In genomic region chr10:80150226-80151210, GRCm38 (mm10) we compare ENCODE assay signal across 8 mouse cellular contexts. TPM values are rescaled to one million over a fixed set of nuclear protein-coding genes. Genes with fewer than 3 reads are reported as not detected.
DNase-seq lines count a peak whose midpoint lies in the region; ATAC-seq and TF ChIP-seq lines count a peak whose summit lies in the region.

No protein-coding gene starts in this region.

- no peak for TF ChIP-seq CTCF in C2C12 (IDR thresholded peaks at IDR 0.05; ENCODE audit: control insufficient read depth, insufficient read depth, insufficient read length)
- no peak for TF ChIP-seq CTCF in stomach, postnatal 0 days (IDR thresholded peaks at IDR 0.05; ENCODE audit: low read depth)

- H3K36me3 ChIP-seq in C2C12 (ENCODE audit: control insufficient read depth, insufficient read depth), result peaks cover 69% of the 10 kb centered on the region
- H3K36me3 ChIP-seq in midbrain, embryonic 13.5 days, result peaks cover 54% of the 10 kb centered on the region
- peaks cover 22% of the 10 kb centered on the region for H3K36me3 ChIP-seq in stomach, postnatal 0 days (ENCODE audit: control insufficient read depth, insufficient read depth, low read length)

- intact Hi-C loops in heart, postnatal 10 days (cut with DNase I), result no loop called here
- intact Hi-C loops in left cerebral cortex, postnatal 4 days (cut with DNase I), result no loop called here

- peak overlapping the region; percentile 98 for H3ac ChIP-seq in C2C12 (ENCODE audit: control insufficient read depth, insufficient read length, low read depth)

- peak overlapping the region; percentile 100 for H3K4me2 ChIP-seq in midbrain, embryonic 13.5 days (replicated peaks)
- H3K4me2 ChIP-seq in stomach, postnatal 0 days (replicated peaks; ENCODE audit: low read depth), result peak overlapping the region; percentile 92

- peak overlapping the region; percentile 93 for H3K4me3 ChIP-seq in C2C12 (ENCODE audit: insufficient read depth, poor library complexity, severe bottlenecking)
- peak overlapping the region; percentile 98 for H3K4me3 ChIP-seq in midbrain, embryonic 13.5 days (replicated peaks)
- peak overlapping the region; percentile 93 for H3K4me3 ChIP-seq in stomach, postnatal 0 days (ENCODE audit: low read depth, low read length)

- H3K27ac ChIP-seq in midbrain, embryonic 13.5 days, result peak overlapping the region; percentile 100
- peak overlapping the region; percentile 99 for H3K27ac ChIP-seq in stomach, postnatal 0 days (replicated peaks)

- H3K9ac ChIP-seq in midbrain, embryonic 13.5 days (replicated peaks), result peak overlapping the region; percentile 100
- H3K9ac ChIP-seq in stomach, postnatal 0 days (ENCODE audit: low read length), result peak overlapping the region; percentile 93

- H3K79me3 ChIP-seq in C2C12 (ENCODE audit: low read depth), result peaks cover 68% of the 10 kb centered on the region

- H3K27me3 ChIP-seq in C2C12 (ENCODE audit: control insufficient read depth, insufficient read depth, insufficient read length), result no peaks in the 10 kb centered on the region
- H3K27me3 ChIP-seq in midbrain, embryonic 13.5 days, result no peaks in the 10 kb centered on the region
- no peaks in the 10 kb centered on the region for H3K27me3 ChIP-seq in stomach, postnatal 0 days (ENCODE audit: control insufficient read depth, insufficient read depth, low read length)

- peaks cover 85% of the 10 kb centered on the region for H3K79me2 ChIP-seq in C2C12 (ENCODE audit: control insufficient read depth, insufficient read depth)

- TF ChIP-seq EP300 in stomach, postnatal 0 days (optimal IDR thresholded peaks at IDR 0.05), result no peak

- H3K9me3 ChIP-seq in midbrain, embryonic 13.5 days, result no peaks in the 10 kb centered on the region
- no peaks in the 10 kb centered on the region for H3K9me3 ChIP-seq in stomach, postnatal 0 days (ENCODE audit: control insufficient read depth, low read length)

- DNase-seq in ES-CJ7 (ENCODE audit: low read depth, low spot score), result peak; percentile 55
- peak; percentile 84 for DNase-seq in embryo, embryonic 10.5 days (ENCODE audit: low spot score)
- DNase-seq in heart, postnatal 10 days, result peak; percentile 69 to 74
- DNase-seq in left cerebral cortex, postnatal 4 days, result peak; percentile 85
- DNase-seq in stomach, postnatal 0 days (ENCODE audit: low spot score), result peak; percentile 79
- DNase-seq in layer of hippocampus, adult 18-20 months (ENCODE audit: low spot score in 2 of 2), result no peak

- ATAC-seq in midbrain, embryonic 13.5 days, result no peak
- ATAC-seq in stomach, postnatal 0 days (ENCODE audit: low FRiP score, low TSS enrichment), result no peak

- whole genome bisulfite sequencing in midbrain, embryonic 13.5 days, result under 1% methylated on average over 63 of the region's 71 CpGs
- 1% methylated on average over 46 of the region's 71 CpGs for WGBS in stomach, postnatal 0 days

- H3K4me1 ChIP-seq in midbrain, embryonic 13.5 days (replicated peaks), result peaks cover 61% of the 10 kb centered on the region
- peaks cover 24% of the 10 kb centered on the region for H3K4me1 ChIP-seq in stomach, postnatal 0 days (replicated peaks; ENCODE audit: control insufficient read depth, insufficient read depth)

TF ChIP-seq in C2C12, 6 proteins besides CTCF, POLR2A, EP300 and RAD21:
- TF ChIP-seq FOSL1 (IDR thresholded peaks at IDR 0.05; ENCODE audit: insufficient read depth, low read length, poor library complexity, severe bottlenecking) (no peak), MAX (IDR thresholded peaks at IDR 0.05) (no peak), USF1 (IDR thresholded peaks at IDR 0.05; ENCODE audit: low read depth) (no peak), CEBPB (IDR thresholded peaks at IDR 0.05; ENCODE audit: low read depth) (no peak), MYOG (IDR thresholded peaks at IDR 0.05; ENCODE audit: control insufficient read depth, extremely low read depth, insufficient read length) (no peak), MYOD1 (IDR thresholded peaks at IDR 0.05; ENCODE audit: control insufficient read depth, insufficient read length, low read depth) (no peak)

RNA-seq across cellular contexts. Expression of gene Midn, which starts 2.4 kb away (rescaled TPM):
- 77.5 TPM for polyA plus RNA-seq in C2C12 (2012; fragmentation: generic; extraction: Trizol)
- total RNA-seq in heart, postnatal 10 days (2021), result 100 to 1,000 TPM; 132 to 190 TPM
- 100 to 1,000 TPM; 158 to 163 TPM for total RNA-seq in left cerebral cortex, postnatal 4 days (2021)
- polyA plus RNA-seq in midbrain, embryonic 13.5 days (2015; fragmentation: Nextera tagmentation; extraction: Ambion mirVana), result 35.9 and 40.6 TPM in 2 replicates
- 8.5 and 9.6 TPM in 2 replicates for polyA plus RNA-seq in stomach, postnatal 0 days (2015; fragmentation: Nextera tagmentation; extraction: Ambion mirVana)
- total RNA-seq in layer of hippocampus, adult 18-20 months (2021), result 10 to 100 TPM; 59.4 to 68.4 TPM

RNA-seq across cellular contexts. Expression of gene Cbarp, which starts 9.9 kb away (rescaled TPM):
- polyA plus RNA-seq in C2C12 (2012; fragmentation: generic; extraction: Trizol), result 12.1 TPM
- 1 to 10 TPM; 3.2 to 4.1 TPM for total RNA-seq in heart, postnatal 10 days (2021)
- total RNA-seq in left cerebral cortex, postnatal 4 days (2021), result 100 to 1,000 TPM; 299 to 316 TPM
- 40.6 and 45.3 TPM in 2 replicates for polyA plus RNA-seq in midbrain, embryonic 13.5 days (2015; fragmentation: Nextera tagmentation; extraction: Ambion mirVana)
- 4.2 and 4.3 TPM in 2 replicates for polyA plus RNA-seq in stomach, postnatal 0 days (2015; fragmentation: Nextera tagmentation; extraction: Ambion mirVana)
- total RNA-seq in layer of hippocampus, adult 18-20 months (2021), result 100 to 1,000 TPM; 362 to 363 TPM

RNA-seq across cellular contexts. Expression of gene Atp5d, which starts 12.1 kb away (rescaled TPM):
- 720 TPM for polyA plus RNA-seq in C2C12 (2012; fragmentation: generic; extraction: Trizol)
- total RNA-seq in heart, postnatal 10 days (2021), result 1,000 to 10,000 TPM; 1,058 to 1,125 TPM
- total RNA-seq in left cerebral cortex, postnatal 4 days (2021), result 100 to 1,000 TPM; 247 to 270 TPM
- 391 and 394 TPM in 2 replicates for polyA plus RNA-seq in midbrain, embryonic 13.5 days (2015; fragmentation: Nextera tagmentation; extraction: Ambion mirVana)
- polyA plus RNA-seq in stomach, postnatal 0 days (2015; fragmentation: Nextera tagmentation; extraction: Ambion mirVana), result 679 and 705 TPM in 2 replicates
- total RNA-seq in layer of hippocampus, adult 18-20 months (2021), result 100 to 1,000 TPM; 354 to 359 TPM

RNA-seq across cellular contexts. Expression of gene Cirbp, which starts 15.3 kb away (rescaled TPM):
- polyA plus RNA-seq in C2C12 (2012; fragmentation: generic; extraction: Trizol), result 30.9 TPM
- total RNA-seq in heart, postnatal 10 days (2021), result 100 to 1,000 TPM; 113 to 134 TPM
- total RNA-seq in left cerebral cortex, postnatal 4 days (2021), result 100 to 1,000 TPM; 211 to 228 TPM
- polyA plus RNA-seq in midbrain, embryonic 13.5 days (2015; fragmentation: Nextera tagmentation; extraction: Ambion mirVana), result 354 and 412 TPM in 2 replicates
- polyA plus RNA-seq in stomach, postnatal 0 days (2015; fragmentation: Nextera tagmentation; extraction: Ambion mirVana), result 237 and 244 TPM in 2 replicates
- 10 to 100 TPM; 60.7 to 76.4 TPM for total RNA-seq in layer of hippocampus, adult 18-20 months (2021)

RNA-seq across cellular contexts. Expression of gene 1600002K03Rik, which starts 22.2 kb away (rescaled TPM):
- 33.4 TPM for polyA plus RNA-seq in C2C12 (2012; fragmentation: generic; extraction: Trizol)
- 1 to 10 TPM; 3.1 to 3.4 TPM for total RNA-seq in heart, postnatal 10 days (2021)
- total RNA-seq in left cerebral cortex, postnatal 4 days (2021), result 1 to 10 TPM; 6.0 to 6.1 TPM
- polyA plus RNA-seq in midbrain, embryonic 13.5 days (2015; fragmentation: Nextera tagmentation; extraction: Ambion mirVana), result 11.9 and 14.5 TPM in 2 replicates
- polyA plus RNA-seq in stomach, postnatal 0 days (2015; fragmentation: Nextera tagmentation; extraction: Ambion mirVana), result 13.9 and 14.1 TPM in 2 replicates
- total RNA-seq in layer of hippocampus, adult 18-20 months (2021), result 1 to 10 TPM; 6.4 to 6.5 TPM

Comparison
In these comparisons a context has a peak if more than half of its experiments do, and no peak if none do; other contexts are left out.
1. DNase-seq: peak in ES-CJ7 (single experiment), embryo, embryonic 10.5 days (single experiment), heart, postnatal 10 days (2 of 2), left cerebral cortex, postnatal 4 days (single experiment) and stomach, postnatal 0 days (single experiment); none in layer of hippocampus, adult 18-20 months (0 of 2).
2. RNA of gene Cbarp, which starts 9.9 kb away (total RNA-seq): 362 to 363 TPM in layer of hippocampus, adult 18-20 months and 299 to 316 TPM in left cerebral cortex, postnatal 4 days; 3.2 to 4.1 TPM in heart, postnatal 10 days; every median in the first group is over 10 times any median in the second.
3. Peak in every context shown above with its lines, with median percentiles within 50 percentile points of each other: H3K4me3 ChIP-seq.